Mouse (Mus musculus): ENCODE measurements around the gene 9930111J21Rik2.
"Not testable (repeated sequence)": the region's sequence is repeated elsewhere in the genome, so short reads cannot be mapped to it uniquely, and the experiment has no call there.

9930111J21Rik2 gene

DNA sequence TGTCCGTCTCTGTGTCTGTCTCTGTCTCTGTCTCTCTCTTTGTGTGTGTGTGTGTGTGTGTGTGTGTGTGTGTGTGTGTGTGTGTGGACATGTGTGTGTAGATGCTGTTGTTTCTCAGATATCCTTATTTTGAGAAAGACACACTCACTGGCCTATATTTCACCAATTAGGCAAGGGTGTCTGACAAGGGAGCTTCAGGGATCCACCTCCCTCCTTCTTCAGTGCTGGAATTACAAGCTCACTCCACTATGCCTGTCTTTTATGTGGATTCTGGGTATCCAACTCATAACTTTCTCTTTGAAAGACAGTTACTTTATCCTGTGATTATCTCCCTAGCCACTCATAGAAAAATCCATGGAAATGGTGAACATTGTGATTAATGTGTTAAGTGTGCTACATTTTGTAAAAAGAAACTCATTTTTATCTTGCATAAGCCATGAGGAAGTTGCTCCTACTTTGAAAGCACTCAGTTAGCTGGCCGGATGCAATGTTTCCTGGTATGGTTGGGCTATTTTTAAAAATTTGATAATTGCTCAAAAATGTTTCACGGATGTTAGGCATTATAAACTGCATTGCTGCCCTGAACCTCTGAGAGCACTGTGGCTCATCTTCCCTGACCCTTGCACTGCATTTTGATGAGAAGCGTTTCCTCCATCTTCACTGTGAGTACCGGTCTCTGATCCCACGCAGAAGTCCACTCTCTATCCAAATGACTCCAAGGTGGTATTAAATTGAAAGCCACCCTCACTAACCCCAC lies 25.1 kb upstream of the 9930111J21Rik2 start, which contains the start of gene Ifi47:
Gene Ifi47, plus strand, starts transcription at position 587 of the 757 bp plus-strand sequence.
- DNase-seq (ENCODE audit: low spot score) = not testable (repeated sequence)

- DNase-seq (ENCODE audit: low spot score) = no peak
These were observed 17.3 kb upstream of the 9930111J21Rik2 start for GRCm38 (mm10) chr11:49068358-49068757.

DNA sequence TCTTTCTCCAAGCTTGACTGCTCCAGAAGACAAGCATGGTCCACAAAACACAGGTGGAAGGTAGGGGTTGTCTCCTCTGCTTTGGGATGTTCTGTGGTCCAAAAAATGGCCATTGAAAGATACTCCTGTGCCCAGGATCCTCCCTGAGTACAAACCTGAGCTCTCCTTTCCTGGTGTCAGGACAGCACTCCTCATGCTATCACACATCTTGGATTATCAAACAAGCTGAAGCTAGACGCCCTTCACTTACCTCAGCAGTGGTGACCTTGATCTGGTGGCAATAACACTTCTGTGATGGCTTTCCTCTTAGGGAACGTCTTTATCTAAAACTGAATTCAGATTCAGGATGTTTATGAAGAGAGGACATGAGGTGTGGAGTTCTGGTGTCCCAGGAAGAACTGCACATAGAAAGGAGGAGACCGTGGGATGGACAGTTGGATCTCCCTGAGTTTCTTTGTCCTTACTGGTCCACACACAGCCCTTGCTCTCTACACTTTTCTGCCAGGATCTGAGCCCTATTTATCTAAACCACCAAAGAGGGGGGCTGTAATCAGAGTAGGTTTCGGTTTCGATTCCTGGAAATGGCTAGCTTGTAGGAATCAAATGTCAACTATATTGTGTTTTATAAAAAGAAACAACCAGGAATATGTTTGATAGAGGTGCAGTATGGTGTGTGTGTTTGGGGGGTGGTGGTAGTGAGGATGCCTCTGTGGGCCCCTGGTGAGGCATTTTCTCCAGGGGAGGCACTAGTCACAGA lies 12.8 kb upstream of the 9930111J21Rik2 start, which contains the start of gene Tgtp2:
Gene Tgtp2, minus strand, starts transcription at position 494 of the 757 bp plus-strand sequence.
- DNase-seq (ENCODE audit: low spot score) = not testable (repeated sequence)

GRCm38 (mm10) chr11:49061865-49062264 lies 10.8 kb upstream of the 9930111J21Rik2 start:
- not testable (repeated sequence) for DNase-seq (ENCODE audit: low spot score)

GRCm38 (mm10) chr11:49060061-49060460 lies 9.0 kb upstream of the 9930111J21Rik2 start:
- not testable (repeated sequence) for DNase-seq (ENCODE audit: low spot score)

GRCm38 (mm10) chr11:49051894-49052293 lies 852 bp upstream of the 9930111J21Rik2 start:
- not testable (repeated sequence) for DNase-seq (ENCODE audit: low spot score)

DNA sequence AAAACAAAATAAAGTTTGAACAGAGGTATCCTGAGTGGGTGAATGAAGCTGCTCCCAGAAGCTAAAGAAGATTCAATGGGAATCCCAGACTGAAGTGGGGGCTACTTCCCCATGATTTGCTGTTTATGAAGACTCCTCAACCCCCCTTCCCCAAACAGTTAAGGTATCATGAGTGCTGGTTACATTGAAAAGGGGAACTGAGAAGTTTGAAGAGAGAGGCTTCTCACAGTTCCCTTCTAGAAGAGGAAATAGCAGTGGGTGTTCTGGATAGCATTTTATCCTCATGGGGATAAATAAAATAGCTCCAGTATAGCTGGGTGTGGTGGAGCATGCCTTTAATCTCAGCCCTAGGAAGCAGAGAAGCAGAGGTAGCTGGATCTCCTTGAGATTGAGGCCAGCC lies 978 bp downstream of the 9930111J21Rik2 start:
- not testable (repeated sequence) for DNase-seq (ENCODE audit: low spot score)

- DNase-seq (ENCODE audit: low spot score) = not testable (repeated sequence)
These were observed 39.0 kb downstream of the 9930111J21Rik2 start for GRCm38 (mm10) chr11:49012074-49012473.

GRCm38 (mm10) chr11:49006785-49007184 lies 44.3 kb downstream of the 9930111J21Rik2 start:
- not testable (repeated sequence) for DNase-seq (ENCODE audit: low spot score)

GRCm38 (mm10) chr11:49006317-49006716 lies 44.7 kb downstream of the 9930111J21Rik2 start:
- DNase-seq (ENCODE audit: low spot score) = not testable (repeated sequence)

GRCm38 (mm10) chr11:49000411-49000810 lies 50.6 kb downstream of the 9930111J21Rik2 start:
- DNase-seq (ENCODE audit: low spot score) = not testable (repeated sequence)

DNA sequence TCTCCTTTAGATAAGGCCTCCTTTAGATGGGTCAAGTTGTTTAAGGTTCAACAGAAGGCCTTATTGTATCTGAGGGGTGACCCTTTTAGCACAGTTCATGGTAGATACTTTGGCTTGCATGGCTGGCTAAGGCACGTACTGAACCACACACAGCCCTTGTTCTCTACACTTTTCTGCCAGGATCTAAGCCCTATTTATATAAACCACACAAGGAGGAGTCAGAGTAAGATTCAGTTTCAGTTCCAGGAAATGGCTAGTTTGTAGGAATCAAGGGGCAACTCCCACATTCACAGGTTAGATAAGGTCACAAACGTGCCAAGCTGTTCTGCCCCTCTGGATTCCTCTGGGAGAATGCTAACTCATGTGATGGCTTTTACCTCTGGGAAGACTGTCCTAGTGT lies 57.0 kb downstream of the 9930111J21Rik2 start, which contains the start of gene Tgtp1:
Gene Tgtp1, minus strand, starts transcription at position 155 of the 400 bp plus-strand sequence.
- DNase-seq (ENCODE audit: low spot score) = not testable (repeated sequence)

DNA sequence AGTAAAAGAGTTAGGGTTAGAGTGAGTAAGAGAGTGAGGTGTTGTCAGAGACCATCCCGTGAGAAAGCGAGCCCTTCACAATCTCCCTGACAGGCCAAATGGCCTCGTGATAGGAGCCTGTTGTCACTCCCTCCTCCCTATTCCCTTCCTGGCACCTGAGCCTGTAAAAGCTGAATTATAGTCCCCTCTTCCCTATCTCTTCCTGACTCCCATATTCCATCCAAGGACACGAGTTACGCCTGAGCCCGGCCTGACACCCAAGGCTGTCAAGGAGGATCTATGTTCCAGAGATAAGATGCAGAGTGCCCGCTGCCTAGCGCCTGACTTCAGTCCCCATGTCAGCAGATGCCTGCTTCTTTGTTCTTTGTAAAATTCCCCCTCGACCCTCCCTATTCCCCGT lies 57.7 kb downstream of the 9930111J21Rik2 start:
- not testable (repeated sequence) for DNase-seq (ENCODE audit: low spot score)

DNA sequence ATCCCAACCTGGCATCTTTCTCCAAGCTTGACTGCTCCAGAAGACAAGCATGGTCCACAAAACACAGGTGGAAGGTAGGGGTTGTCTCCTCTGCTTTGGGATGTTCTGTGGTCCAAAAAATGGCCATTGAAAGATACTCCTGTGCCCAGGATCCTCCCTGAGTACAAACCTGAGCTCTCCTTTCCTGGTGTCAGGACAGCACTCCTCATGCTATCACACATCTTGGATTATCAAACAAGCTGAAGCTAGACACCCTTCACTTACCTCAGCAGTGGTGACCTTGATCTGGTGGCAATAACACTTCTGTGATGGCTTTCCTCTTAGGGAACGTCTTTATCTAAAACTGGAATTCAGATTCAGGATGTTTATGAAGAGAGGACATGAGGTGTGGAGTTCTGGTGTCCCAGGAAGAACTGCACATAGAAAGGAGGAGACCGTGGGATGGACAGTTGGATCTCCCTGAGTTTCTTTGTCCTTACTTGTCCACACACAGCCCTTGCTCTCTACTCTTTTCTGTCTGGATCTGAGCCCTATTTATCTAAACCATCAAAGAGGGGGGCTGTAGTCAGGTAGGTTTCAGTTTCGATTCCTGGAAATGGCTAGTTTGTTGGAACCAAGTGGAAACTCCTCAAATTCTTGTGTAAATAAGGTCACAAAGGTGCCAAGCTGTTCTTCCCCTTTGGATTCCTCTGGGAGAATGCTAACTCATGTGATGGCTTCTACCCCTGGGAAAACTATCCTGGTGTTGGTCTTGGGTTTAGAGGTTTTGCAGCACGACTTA lies 59.1 kb downstream of the 9930111J21Rik2 start, which contains the start of gene Gm12185:
Gene Gm12185, minus strand, starts transcription at position 487 of the 781 bp plus-strand sequence.
- DNase-seq (ENCODE audit: low spot score) = not testable (repeated sequence)

GRCm38 (mm10) chr11:48989981-48990380 lies 61.1 kb downstream of the 9930111J21Rik2 start:
- not testable (repeated sequence) for DNase-seq (ENCODE audit: low spot score)

DNA sequence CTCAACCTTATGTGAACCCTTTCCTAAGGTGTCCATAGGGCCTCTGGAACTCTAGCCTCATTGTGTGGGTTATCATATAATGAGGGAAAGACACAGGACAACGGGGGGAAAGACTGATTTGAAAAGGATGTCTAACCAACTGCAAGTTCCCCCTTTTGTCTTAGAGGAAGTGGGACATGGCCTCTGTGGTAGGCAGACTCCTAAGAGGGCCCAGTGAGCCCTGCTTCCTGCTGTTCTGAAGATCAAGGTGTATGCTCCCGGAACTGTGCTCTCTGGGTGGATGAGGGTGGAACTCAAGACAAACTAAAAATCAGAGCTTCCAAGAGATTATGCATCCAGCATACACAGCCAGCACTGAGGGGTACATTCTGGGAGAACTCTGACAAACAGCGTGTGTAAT lies 62.8 kb downstream of the 9930111J21Rik2 start:
- DNase-seq (ENCODE audit: low spot score) = not testable (repeated sequence)

DNA sequence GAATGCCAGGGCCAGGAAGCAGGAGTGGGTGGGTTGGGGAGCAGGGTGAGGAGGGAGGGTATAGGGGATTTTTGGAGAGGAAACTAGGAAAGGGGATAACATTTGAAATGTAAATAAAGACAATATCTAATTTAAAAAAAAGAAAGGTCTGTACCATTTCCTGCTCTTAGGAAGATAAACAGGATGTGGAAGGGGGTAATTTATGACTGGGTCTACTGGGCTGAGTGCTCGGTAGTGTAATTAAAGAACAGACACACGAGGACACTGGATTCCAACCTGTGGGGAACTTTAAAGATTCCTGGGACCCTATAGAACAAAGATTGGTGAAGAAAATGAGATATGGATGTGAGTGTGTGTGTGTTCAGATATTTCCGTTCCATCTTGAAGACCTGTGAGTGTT lies 68.2 kb downstream of the 9930111J21Rik2 start:
- DNase-seq (ENCODE audit: low spot score) = not testable (repeated sequence)

- DNase-seq (ENCODE audit: low spot score) = not testable (repeated sequence)
These were observed 71.0 kb downstream of the 9930111J21Rik2 start for GRCm38 (mm10) chr11:48980052-48980451.

DNA sequence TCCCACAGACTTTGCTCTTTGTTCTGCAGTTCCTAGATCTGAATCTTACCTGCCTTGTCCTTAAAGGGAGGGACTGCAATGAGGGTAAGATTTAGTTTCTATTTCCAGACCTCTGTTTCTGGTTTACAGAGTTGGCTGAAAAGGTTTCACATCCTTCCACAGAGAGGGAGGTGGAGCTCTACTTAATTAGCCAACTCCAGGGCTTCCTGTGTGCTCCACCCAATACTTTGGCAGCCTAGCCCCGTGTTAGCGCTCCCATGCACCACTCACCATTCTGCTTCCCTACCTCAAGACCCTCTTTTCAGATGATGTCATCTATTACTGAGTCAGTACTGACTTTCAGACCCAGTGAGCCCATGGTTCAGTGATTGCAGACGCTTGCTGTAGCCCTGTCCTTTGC lies 71.8 kb downstream of the 9930111J21Rik2 start, which contains the start of gene 9930111J21Rik1:
Gene 9930111J21Rik1, minus strand, starts transcription at position 148 of the 400 bp plus-strand sequence.
- DNase-seq (ENCODE audit: low spot score) = not testable (repeated sequence)

DNA sequence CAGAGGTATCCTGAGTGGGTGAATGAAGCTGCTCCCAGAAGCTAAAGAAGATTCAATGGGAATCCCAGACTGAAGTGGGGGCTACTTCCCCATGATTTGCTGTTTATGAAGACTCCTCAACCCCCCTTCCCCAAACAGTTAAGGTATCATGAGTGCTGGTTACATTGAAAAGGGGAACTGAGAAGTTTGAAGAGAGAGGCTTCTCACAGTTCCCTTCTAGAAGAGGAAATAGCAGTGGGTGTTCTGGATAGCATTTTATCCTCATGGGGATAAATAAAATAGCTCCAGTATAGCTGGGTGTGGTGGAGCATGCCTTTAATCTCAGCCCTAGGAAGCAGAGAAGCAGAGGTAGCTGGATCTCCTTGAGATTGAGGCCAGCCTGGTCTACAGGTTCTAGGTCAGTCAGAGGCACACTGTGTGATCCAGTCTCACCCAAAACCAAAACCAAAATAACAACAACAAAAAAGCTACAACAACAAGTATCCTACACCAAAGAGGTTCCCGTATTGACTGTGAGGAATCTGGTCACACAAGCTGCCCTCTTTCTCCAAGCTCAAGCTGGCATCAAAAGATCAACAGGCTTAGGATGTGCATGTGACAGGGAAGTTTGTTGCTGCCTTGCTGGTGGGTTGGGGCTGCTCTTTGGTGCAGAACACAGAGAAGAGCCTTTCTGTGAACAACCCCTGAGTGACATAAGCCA lies 72.7 kb downstream of the 9930111J21Rik2 start, which contains the start of gene Olfr56:
Gene Olfr56, plus strand, starts transcription at position 650 of the 700 bp plus-strand sequence.
- not testable (repeated sequence) for DNase-seq (ENCODE audit: low spot score)

GRCm38 (mm10) chr11:48974686-48975085 lies 76.4 kb downstream of the 9930111J21Rik2 start:
- DNase-seq (ENCODE audit: low spot score) = not testable (repeated sequence)

All from left cerebral cortex, adult 11 months (tissue).